Mouse (Mus musculus) kidney, embryonic 15.5 days (tissue): ENCODE results near the gene Itih4. TPM values are rescaled to one million over a fixed set of nuclear protein-coding genes. Genes with fewer than 3 reads are reported as not detected.

Source experiments
- ATAC-seq: fragments of 200-750 bp; cut with Nextera tagmentation; replicated peaks from 2 replicates; pipeline ENCODE4 v1.8.0; 2017; ENCODE audit warnings: moderate TSS enrichment; ENCODE audit not compliant: low FRiP score
- H3K27ac ChIP-seq: fragments of 300-500 bp; sonication (generic); 2 replicates; pipeline ENCODE4 v1.5.1; 2015; ENCODE audit warnings: mild to moderate bottlenecking, inconsistent platforms
- H3K27me3 ChIP-seq: fragments of 300-500 bp; sonication (generic); 2 replicates; pipeline ENCODE4 v1.6.1; 2015; ENCODE audit warnings: inconsistent platforms
- H3K36me3 ChIP-seq: fragments of 300-500 bp; sonication (generic); 2 replicates; pipeline ENCODE4 v1.6.1; 2015; ENCODE audit warnings: inconsistent platforms
- H3K4me1 ChIP-seq: fragments of 300-500 bp; sonication (generic); 2 replicates; pipeline ENCODE4 v1.6.1; 2015; ENCODE audit warnings: inconsistent platforms
- H3K4me2 ChIP-seq: fragments of 300-500 bp; sonication (generic); 2 replicates; pipeline ENCODE4 v1.6.1; 2015; ENCODE audit warnings: moderate library complexity, mild to moderate bottlenecking, inconsistent platforms
- H3K4me3 ChIP-seq: fragments of 300-500 bp; sonication (generic); replicated peaks from 2 replicates; pipeline ENCODE4 v1.5.1; 2015; ENCODE audit warnings: mild to moderate bottlenecking, inconsistent platforms
- H3K9ac ChIP-seq: fragments of 300-500 bp; sonication (generic); 2 replicates; pipeline ENCODE4 v1.6.1; 2015; ENCODE audit warnings: mild to moderate bottlenecking, inconsistent platforms
- H3K9me3 ChIP-seq: fragments of 300-500 bp; sonication (generic); replicated peaks from 2 replicates; pipeline ENCODE4 v1.6.1; 2016; ENCODE audit warnings: inconsistent platforms
- WGBS: fragments of 180-500 bp; shearing (Covaris S2); methylation state at CpG from one replicate; pipeline ENCODE4 v1.1.7; 2015; ENCODE audit warnings: mixed read lengths; 5-methylcytosine and 5-hydroxymethylcytosine counted together
- polyA plus RNA-seq: library from polyadenylated mRNA; unstranded; fragments of >200 nt; fragmentation: Nextera tagmentation; extraction: Ambion mirVana; gene quantifications from 2 replicates; pipeline ENCODE4 v1.2.1, GENCODE M21; 2015

The Itih4 gene
- polyA plus RNA-seq, 1 experiment from 2014 or later, result 1.6 TPM

- Histone ChIP-seq H3K27ac (no peak overlapping the region), H3K4me3 (no peak overlapping the region), H3K4me2 (no peak overlapping the region), H3K36me3 (no peaks in the 10 kb centered on the region), H3K9me3 (no peaks in the 10 kb centered on the region), H3K9ac (no peak overlapping the region), H3K4me1 (no peaks in the 10 kb centered on the region), H3K27me3 (no peaks in the 10 kb centered on the region)
- no peak for ATAC-seq
- WGBS, result 77% methylated on average over 5 of the region's 5 CpGs
Measured at GRCm38 (mm10) chr14:30913404-30913803, 27.1 kb downstream of the Itih4 start.

DNA sequence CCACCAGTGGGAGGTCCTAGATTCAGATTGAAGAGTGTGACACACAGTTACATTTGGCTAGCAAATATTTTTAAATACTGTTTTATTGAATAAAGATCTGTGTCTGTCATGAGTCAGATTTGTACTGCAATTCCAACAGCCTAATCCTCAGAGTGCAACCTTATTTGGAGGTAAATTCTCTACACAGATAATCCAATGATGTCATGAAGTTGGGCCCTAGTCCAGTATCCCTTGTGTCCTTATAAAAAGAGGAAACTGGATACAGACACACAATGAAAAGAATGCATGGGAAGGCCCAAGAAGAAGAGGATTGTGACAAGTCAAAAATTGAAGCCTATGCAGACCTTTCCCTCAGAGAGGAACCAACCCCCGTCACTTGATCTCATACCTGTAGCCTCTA, 30.2 kb downstream of the Itih4 start:
- no peaks in the 10 kb centered on the region; the same call in 1 of the 2 replicates for H3K27me3 ChIP-seq
- no peaks in the 10 kb centered on the region for H3K36me3 ChIP-seq
- no peak overlapping the region for H3K9ac ChIP-seq
- no peaks in the 10 kb centered on the region for H3K4me1 ChIP-seq
- no peak for ATAC-seq
- no peak overlapping the region for H3K4me2 ChIP-seq
- H3K9me3 ChIP-seq, result no peaks in the 10 kb centered on the region
- no peak overlapping the region for H3K4me3 ChIP-seq
- 84% methylated on average over 1 of the region's 1 CpGs for WGBS
- no peak overlapping the region for H3K27ac ChIP-seq

DNA sequence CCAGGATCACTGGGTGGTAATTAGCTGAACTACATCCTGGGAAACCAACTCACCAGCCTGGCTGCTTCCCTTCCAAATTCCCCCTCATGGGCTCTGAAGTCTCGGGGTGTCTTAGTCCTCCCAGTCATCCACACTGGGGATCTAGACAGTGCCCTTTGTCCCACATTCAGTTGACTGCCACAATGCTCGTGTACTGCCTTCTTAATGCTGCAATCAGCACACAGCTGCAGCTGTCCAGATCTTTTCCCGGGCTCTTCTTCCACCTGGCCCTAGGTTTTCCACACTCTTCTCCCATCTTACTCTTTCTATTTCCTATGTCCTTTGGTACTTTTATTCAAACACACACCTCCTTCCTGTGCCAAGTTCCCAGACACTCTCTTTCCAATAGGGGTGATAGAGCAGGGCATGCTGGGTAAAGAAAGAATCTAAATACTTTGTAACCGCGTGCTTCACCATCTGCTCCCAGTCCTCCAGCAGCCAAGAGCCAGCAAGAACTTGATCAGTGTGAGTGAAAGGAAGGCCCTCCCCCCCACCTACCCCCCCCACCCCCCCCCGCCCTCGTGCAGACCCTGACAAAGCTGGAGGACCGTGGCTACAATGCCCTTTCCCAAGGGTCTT, 35.9 kb downstream of the Itih4 start:
- WGBS, result 50% methylated on average over 8 of the region's 8 CpGs

GRCm38 (mm10) chr14:30923375-30924105, 37.3 kb downstream of the Itih4 start, which contains the start of gene Itih3:
Itih3 (minus strand) TSS chr14:30923760.
- no peak within 1 kb of the TSS for H3K27ac ChIP-seq
- H3K9me3 ChIP-seq, result no peaks in the 10 kb centered on the region
- no peak for ATAC-seq
- H3K4me1 ChIP-seq, result 0 out of 2 replicates have a peak, but pooled peaks cover 3% of the 10 kb centered on the region
- H3K4me3 ChIP-seq, result no peak within 1 kb of the TSS
- H3K4me2 ChIP-seq, result no peak within 1 kb of the TSS
- 61% methylated on average over 6 of the region's 6 CpGs for WGBS
- no peaks in the 10 kb centered on the region; the same call in 1 of the 2 replicates for H3K27me3 ChIP-seq
- H3K36me3 ChIP-seq, result no peaks in the 10 kb centered on the region
- H3K9ac ChIP-seq, result no peak within 1 kb of the TSS

More for the DNA sequence above, 35.9 kb downstream of the Itih4 start:
- H3K27ac ChIP-seq, result no peak overlapping the region
- H3K4me2 ChIP-seq, result no peak overlapping the region
- H3K36me3 ChIP-seq, result no peaks in the 10 kb centered on the region
- H3K4me3 ChIP-seq, result no peak overlapping the region
- 0 out of 2 replicates have a peak, but pooled peaks cover 3% of the 10 kb centered on the region for H3K4me1 ChIP-seq
- no peak for ATAC-seq
- H3K27me3 ChIP-seq, result no peaks in the 10 kb centered on the region; the same call in 1 of the 2 replicates
- no peak overlapping the region for H3K9ac ChIP-seq
- no peaks in the 10 kb centered on the region for H3K9me3 ChIP-seq

- H3K27ac ChIP-seq, result no peak overlapping the region
Measured at GRCm38 (mm10) chr14:30925492-30925891, 39.2 kb downstream of the Itih4 start.

GRCm38 (mm10) chr14:30930386-30930785, 44.1 kb downstream of the Itih4 start:
- no peaks in the 10 kb centered on the region for H3K4me1 ChIP-seq
- H3K9me3 ChIP-seq, result no peaks in the 10 kb centered on the region
- ATAC-seq, result no peak
- H3K9ac ChIP-seq, result no peak overlapping the region
- WGBS, result 87% methylated on average over 4 of the region's 4 CpGs
- H3K36me3 ChIP-seq, result no peaks in the 10 kb centered on the region
- H3K4me3 ChIP-seq, result no peak overlapping the region
- no peaks in the 10 kb centered on the region for H3K27me3 ChIP-seq
- H3K27ac ChIP-seq, result no peak overlapping the region
- H3K4me2 ChIP-seq, result no peak overlapping the region

More at GRCm38 (mm10) chr14:30925492-30925891, 39.2 kb downstream of the Itih4 start:
- no peaks in the 10 kb centered on the region for H3K9me3 ChIP-seq
- 0 out of 2 replicates have a peak, but pooled peaks cover 3% of the 10 kb centered on the region for H3K4me1 ChIP-seq
- no peaks in the 10 kb centered on the region; the same call in 1 of the 2 replicates for H3K27me3 ChIP-seq
- H3K4me2 ChIP-seq, result no peak overlapping the region
- H3K36me3 ChIP-seq, result no peaks in the 10 kb centered on the region
- no peak overlapping the region for H3K4me3 ChIP-seq
- H3K9ac ChIP-seq, result no peak overlapping the region
- no peak for ATAC-seq
- WGBS, result 87% methylated on average over 3 of the region's 3 CpGs

GRCm38 (mm10) chr14:30933351-30933750, 47.1 kb downstream of the Itih4 start:
- no peaks in the 10 kb centered on the region for H3K9me3 ChIP-seq
- ATAC-seq, result no peak
- H3K9ac ChIP-seq, result no peak overlapping the region
- 86% methylated on average over 9 of the region's 9 CpGs for whole genome bisulfite sequencing
- H3K27ac ChIP-seq, result no peak overlapping the region
- no peaks in the 10 kb centered on the region for H3K36me3 ChIP-seq
- no peak overlapping the region for H3K4me3 ChIP-seq
- H3K27me3 ChIP-seq, result no peaks in the 10 kb centered on the region
- no peaks in the 10 kb centered on the region for H3K4me1 ChIP-seq
- H3K4me2 ChIP-seq, result no peak overlapping the region

DNA sequence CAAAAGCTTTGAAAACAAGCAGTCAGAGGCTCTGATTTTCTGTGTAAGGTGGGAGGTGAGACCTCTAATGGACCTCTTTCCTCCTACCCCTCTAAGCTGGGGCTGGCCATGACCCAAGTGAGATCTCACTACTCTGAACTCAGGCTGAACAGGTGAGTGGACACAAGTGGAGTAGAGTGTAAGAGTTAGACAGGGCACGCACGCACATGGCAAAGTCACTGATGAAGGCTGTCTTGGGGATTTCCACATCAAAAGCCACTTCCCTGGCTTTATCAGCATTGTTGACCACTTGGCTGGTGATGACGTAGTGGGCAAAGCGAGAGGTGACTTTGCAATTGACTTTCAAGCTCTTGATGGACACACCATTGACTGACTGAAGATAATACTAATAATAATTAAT, 56.0 kb downstream of the Itih4 start:
- no peak for ATAC-seq
- 90% methylated on average over 4 of the region's 4 CpGs for WGBS
- no peaks in the 10 kb centered on the region for H3K36me3 ChIP-seq
- H3K9me3 ChIP-seq, result no peaks in the 10 kb centered on the region
- H3K27me3 ChIP-seq, result 0 out of 2 replicates have a peak, but pooled peaks cover 3% of the 10 kb centered on the region
- no peak overlapping the region for H3K27ac ChIP-seq
- no peak overlapping the region for H3K9ac ChIP-seq
- peaks cover 7% of the 10 kb centered on the region; the same call in 1 of the 2 replicates for H3K4me1 ChIP-seq
- no peak overlapping the region for H3K4me3 ChIP-seq
- no peak overlapping the region for H3K4me2 ChIP-seq

GRCm38 (mm10) chr14:30943038-30943437, 56.8 kb downstream of the Itih4 start, which contains the start of gene Itih1:
Itih1 (minus strand) TSS chr14:30943289.
- no peak for ATAC-seq
- WGBS, result 79% methylated on average over 7 of the region's 7 CpGs
- no peak within 1 kb of the TSS for H3K4me2 ChIP-seq
- no peaks in the 10 kb centered on the region for H3K9me3 ChIP-seq
- peaks cover 7% of the 10 kb centered on the region; the same call in 1 of the 2 replicates for H3K4me1 ChIP-seq
- H3K27ac ChIP-seq, result no peak within 1 kb of the TSS
- 0 out of 2 replicates have a peak, but pooled peaks cover 3% of the 10 kb centered on the region for H3K27me3 ChIP-seq
- no peak within 1 kb of the TSS for H3K9ac ChIP-seq
- H3K36me3 ChIP-seq, result no peaks in the 10 kb centered on the region
- no peak within 1 kb of the TSS for H3K4me3 ChIP-seq

DNA sequence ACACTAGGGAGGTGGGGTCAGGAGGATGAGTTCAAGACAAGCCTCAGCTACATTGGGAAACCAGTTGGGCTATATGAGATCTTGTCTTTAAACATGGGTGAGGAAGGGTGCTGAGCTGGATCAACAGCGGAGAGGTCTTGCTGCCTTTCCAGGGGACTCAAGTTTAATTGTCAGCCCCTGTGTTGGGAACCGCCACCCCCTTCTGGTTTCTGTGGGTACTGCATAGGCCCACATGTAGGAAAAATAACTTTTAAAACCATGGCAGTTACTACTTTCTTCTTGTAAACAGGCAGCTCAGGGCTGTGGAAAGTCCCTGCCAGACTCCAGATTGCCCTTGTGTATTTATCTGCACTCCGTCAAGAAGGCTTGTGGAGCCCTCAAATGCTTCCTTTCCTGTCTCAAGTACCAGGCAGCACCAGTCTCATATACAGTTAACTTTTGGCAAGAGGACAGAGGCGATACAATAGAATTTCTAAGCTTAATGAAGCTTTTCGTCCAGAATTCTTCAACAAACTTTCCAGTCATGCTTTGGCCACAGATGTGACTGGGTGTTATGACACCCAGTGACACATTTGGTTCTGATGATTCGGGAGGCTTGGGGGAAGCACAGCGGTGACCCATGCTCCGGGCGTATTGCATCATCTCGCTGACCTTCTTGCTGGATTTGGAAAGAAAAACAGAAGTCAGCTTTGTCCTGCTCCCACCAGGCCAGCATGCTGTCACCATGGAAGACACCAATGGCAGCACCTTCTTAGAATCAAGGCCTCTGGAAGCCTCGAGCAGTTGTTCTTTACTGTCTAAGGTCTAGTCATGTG, 57.8 kb downstream of the Itih4 start:
- Histone ChIP-seq H3K9me3 (no peaks in the 10 kb centered on the region), H3K9ac (no peak overlapping the region), H3K4me1 (peaks cover 7% of the 10 kb centered on the region; the same call in 1 of the 2 replicates), H3K27ac (no peak overlapping the region), H3K4me2 (no peak overlapping the region), H3K27me3 (0 out of 2 replicates have a peak, but pooled peaks cover 3% of the 10 kb centered on the region), H3K36me3 (no peaks in the 10 kb centered on the region), H3K4me3 (no peak overlapping the region)
- WGBS, result 64% methylated on average over 11 of the region's 11 CpGs
- ATAC-seq, result no peak

DNA sequence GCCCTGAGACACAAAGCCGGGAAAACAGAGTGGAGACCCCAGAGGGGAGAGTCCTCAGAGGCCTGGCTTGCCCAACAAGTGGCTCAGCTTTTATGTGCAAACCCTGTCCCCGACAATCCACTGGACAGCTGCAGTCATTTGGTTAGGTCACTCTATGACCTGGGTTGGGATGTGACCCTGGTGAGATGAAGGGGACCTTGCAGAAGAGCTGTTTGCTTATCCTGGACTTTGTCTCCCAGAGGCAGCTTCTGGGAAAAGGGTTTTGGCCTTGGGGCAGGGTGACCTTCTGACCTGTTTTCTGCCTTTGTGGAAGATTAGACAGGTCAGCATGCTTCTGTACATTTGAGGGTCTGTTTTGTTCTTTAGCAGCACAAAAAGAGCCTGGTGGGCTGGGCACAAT, 58.5 kb downstream of the Itih4 start:
- 84% methylated on average over 2 of the region's 2 CpGs for WGBS
- no peak for ATAC-seq

More for the DNA sequence above, 58.5 kb downstream of the Itih4 start:
- Histone ChIP-seq H3K27ac (no peak overlapping the region), H3K4me3 (no peak overlapping the region), H3K36me3 (no peaks in the 10 kb centered on the region), H3K9me3 (no peaks in the 10 kb centered on the region), H3K9ac (no peak overlapping the region), H3K27me3 (0 out of 2 replicates have a peak, but pooled peaks cover 3% of the 10 kb centered on the region), H3K4me2 (no peak overlapping the region), H3K4me1 (peaks cover 7% of the 10 kb centered on the region; the same call in 1 of the 2 replicates)
